Mouse (Mus musculus) kidney, adult 10 weeks (tissue): ENCODE results near the gene Mrpl44. TPM values are rescaled to one million over a fixed set of nuclear protein-coding genes. Genes with fewer than 3 reads are reported as not detected.

Experiments used
- polyA plus RNA-seq: library from polyadenylated mRNA; stranded (reverse); fragments of 350-450 nt; fragmentation: Illumina TruSeq; extraction: RNeasy Lipid Tissue Mini Kit (QIAGEN cat#74804); gene quantifications from one replicate; pipeline ENCODE4 v1.2.3, GENCODE M21; 2014; ENCODE audit warnings: low read depth, low replicate concordance

Gene Mrpl44
- polyA plus RNA-seq = 21.2 TPM

GRCm38 (mm10) chr1:79775927-79776458 is at the start of gene Mrpl44, which contains the start of gene Wdfy1:
Gene Mrpl44, plus strand, starts transcription at chr1:79776018.
Gene Wdfy1, minus strand, starts transcription at chr1:79776143.

Other genes with a start within 250 kb of the Mrpl44 start
- gene Ap1s3, start 104.0 kb upstream of the Mrpl44 start, polyA plus RNA-seq = 31.9 TPM
- 13.9 TPM for gene Wdfy1, start 125 bp downstream of the Mrpl44 start, polyA plus RNA-seq
- gene Serpine2, start 85.2 kb downstream of the Mrpl44 start, polyA plus RNA-seq = 27.0 TPM